Comparison of ENCODE assay signal across 37 mouse cellular contexts in the genomic region with DNA sequence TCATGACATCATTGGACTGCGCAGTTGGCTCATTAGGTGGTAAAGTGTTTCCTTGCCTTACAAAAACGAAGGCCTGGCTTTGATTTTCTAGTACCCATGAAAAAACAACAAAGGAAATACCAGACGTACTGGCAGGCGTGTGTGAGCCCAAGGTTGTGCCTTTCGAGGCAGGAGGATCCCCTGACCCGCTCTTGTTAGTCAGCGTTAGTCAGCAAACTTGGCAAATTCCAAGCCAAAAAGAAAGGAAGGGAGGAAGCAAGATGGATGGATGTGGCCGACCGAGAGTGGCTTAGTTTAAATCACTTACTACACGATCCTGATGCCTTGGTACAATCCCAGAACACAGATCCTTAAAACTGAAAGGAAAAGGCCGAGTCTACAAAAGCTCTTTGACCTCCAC. TPM values are rescaled to one million over a fixed set of nuclear protein-coding genes. Genes with fewer than 3 reads are reported as not detected.
DNase-seq lines count a peak whose midpoint lies in the region; ATAC-seq and TF ChIP-seq lines count a peak whose summit lies in the region.
"Had no signal": no experiment of that assay in that cellular context is flagged by ENCODE, and none has a peak within 500 bp of the region (broad histone marks: within the 10 kb centered on the region; RNA-seq: fewer than 3 reads in every experiment).

No protein-coding gene starts in this region.

- no peak overlapping the region for H3K27ac ChIP-seq in midbrain, postnatal 0 days (ENCODE audit: low read depth, low read length)
- H3K27ac ChIP-seq: embryonic facial prominence, embryonic 15.5 days; forebrain, embryonic 10.5 days; gastrocnemius, adult 2 months; heart, adult 2 months; hindbrain, embryonic 14.5 days; limb, embryonic 15.5 days; liver, embryonic 14.5 days; macrophage; midbrain, embryonic 13.5 days; stomach, embryonic 15.5 days had no signal

- no peak overlapping the region for H3K4me2 ChIP-seq in midbrain, postnatal 0 days (ENCODE audit: low read depth, low read length, poor library complexity, severe bottlenecking)
- H3K4me2 ChIP-seq: embryonic facial prominence, embryonic 15.5 days; heart, embryonic 12.5 days; hindbrain, embryonic 14.5 days; limb, embryonic 15.5 days; midbrain, embryonic 13.5 days; stomach, embryonic 15.5 days had no signal

- TF ChIP-seq CTCF in midbrain, postnatal 0 days (IDR thresholded peaks at IDR 0.05) = no peak

- no peak for ATAC-seq in midbrain, postnatal 0 days (ENCODE audit: low FRiP score)
- ATAC-seq: forebrain, embryonic 16.5 days; midbrain, embryonic 13.5 days had no signal

- WGBS in midbrain, postnatal 0 days = 89% methylated on average over 11 of the region's 11 CpGs

- H3K9ac ChIP-seq in midbrain, postnatal 0 days (replicated peaks; ENCODE audit: low read length, poor library complexity, severe bottlenecking) = no peak overlapping the region
- H3K9ac ChIP-seq: embryonic facial prominence, embryonic 15.5 days; heart, embryonic 12.5 days; hindbrain, embryonic 14.5 days; limb, embryonic 15.5 days; liver, embryonic 14.5 days; midbrain, embryonic 13.5 days; stomach, embryonic 15.5 days had no signal

- peak; percentile 98 for DNase-seq in 3T3-L1 (ENCODE audit: low read depth, low spot score)
- peak; percentile 89 for DNase-seq in NIH3T3 (ENCODE audit: low read depth)
- peak; percentile 61 for DNase-seq in adrenal gland, postnatal 10 days
- DNase-seq in fibroblast of lung, adult 2 months (ENCODE audit: low read depth) = peak; percentile 67
- no peak for DNase-seq in midbrain, postnatal 0 days (ENCODE audit: low spot score)
- no peak for DNase-seq in urinary bladder, adult 2 months (ENCODE audit: low spot score)
- no peak for DNase-seq in kidney, postnatal 10 days
- DNase-seq: cerebellum, adult 11 months; cerebellum, adult 9-11 months; gastrocnemius, adult 2 months; gastrocnemius, postnatal 36 days; heart, adult 2 months; heart, postnatal 4 days; kidney, adult 11 months; kidney, postnatal 36 days; lung, adult 2 months; lung, postnatal 10 days; right cerebral cortex, postnatal 25 days had no signal

- H3K36me3 ChIP-seq in midbrain, postnatal 0 days (ENCODE audit: insufficient read depth, low read length) = peaks cover 32% of the 10 kb centered on the region

- no peaks in the 10 kb centered on the region for H3K9me3 ChIP-seq in midbrain, postnatal 0 days (ENCODE audit: low read length)
- H3K9me3 ChIP-seq: embryonic facial prominence, embryonic 15.5 days; forebrain, embryonic 10.5 days; heart, embryonic 12.5 days; limb, embryonic 15.5 days; midbrain, embryonic 13.5 days; stomach, embryonic 15.5 days had no signal

- H3K4me3 ChIP-seq in midbrain, postnatal 0 days (ENCODE audit: low read depth, low read length) = no peak overlapping the region
- H3K4me3 ChIP-seq: embryonic facial prominence, embryonic 15.5 days; forebrain, embryonic 10.5 days; gastrocnemius, adult 2 months; heart, adult 2 months; heart, embryonic 12.5 days; limb, embryonic 15.5 days; midbrain, embryonic 13.5 days; stomach, embryonic 15.5 days had no signal

- no peaks in the 10 kb centered on the region for H3K4me1 ChIP-seq in midbrain, postnatal 0 days (ENCODE audit: insufficient read depth, low read length)
- H3K4me1 ChIP-seq: embryonic facial prominence, embryonic 15.5 days; forebrain, embryonic 10.5 days; heart, embryonic 12.5 days; limb, embryonic 15.5 days; midbrain, embryonic 13.5 days; stomach, embryonic 15.5 days had no signal

- no peaks in the 10 kb centered on the region for H3K27me3 ChIP-seq in midbrain, postnatal 0 days (ENCODE audit: insufficient read depth, low read length)
- H3K27me3 ChIP-seq: embryonic facial prominence, embryonic 15.5 days; heart, embryonic 12.5 days; limb, embryonic 15.5 days; midbrain, embryonic 13.5 days; stomach, embryonic 15.5 days had no signal

RNA-seq across cellular contexts. Expression of gene Ppat, which starts 11.2 kb away (rescaled TPM):
- total RNA-seq in adrenal gland, postnatal 10 days (2021) = 10 to 100 TPM; 22.4 to 27.0 TPM
- total RNA-seq in midbrain, postnatal 0 days (2014; rRNA removed) = 10.7 and 14.0 TPM in 2 replicates
- 7.8 and 8.2 TPM in 2 replicates for polyA plus RNA-seq in midbrain, postnatal 0 days (2015; fragmentation: Nextera tagmentation; extraction: Ambion mirVana)
- 9.6 and 10.0 TPM in 2 replicates for polyA plus RNA-seq in urinary bladder, adult 2 months (2012; rRNA removed)

RNA-seq across cellular contexts. Expression of gene Paics, which starts 11.4 kb away (rescaled TPM):
- 100 to 1,000 TPM; 193 to 202 TPM for total RNA-seq in adrenal gland, postnatal 10 days (2021)
- total RNA-seq in midbrain, postnatal 0 days (2014; rRNA removed) = 96.6 and 116 TPM in 2 replicates
- 137 and 144 TPM in 2 replicates for polyA plus RNA-seq in midbrain, postnatal 0 days (2015; fragmentation: Nextera tagmentation; extraction: Ambion mirVana)
- polyA plus RNA-seq in urinary bladder, adult 2 months (2012; rRNA removed) = 101 and 105 TPM in 2 replicates

RNA-seq across cellular contexts. Expression of gene Srp72, which starts 11.9 kb away (rescaled TPM):
- 100 to 1,000 TPM; 128 to 131 TPM for total RNA-seq in adrenal gland, postnatal 10 days (2021)
- total RNA-seq in midbrain, postnatal 0 days (2014; rRNA removed) = 69.8 and 80.3 TPM in 2 replicates
- 74.3 and 76.7 TPM in 2 replicates for polyA plus RNA-seq in midbrain, postnatal 0 days (2015; fragmentation: Nextera tagmentation; extraction: Ambion mirVana)
- 68.7 and 68.9 TPM in 2 replicates for polyA plus RNA-seq in urinary bladder, adult 2 months (2012; rRNA removed)

RNA-seq across cellular contexts. Expression of gene Arl9, which starts 41.3 kb away (rescaled TPM):
- under 1 TPM in 1 of 2 experiments, not detected in 1; 0.73 TPM for total RNA-seq in adrenal gland, postnatal 10 days (2021)
- total RNA-seq in midbrain, postnatal 0 days (2014; rRNA removed) = not detected in 2 replicates
- polyA plus RNA-seq in midbrain, postnatal 0 days (2015; fragmentation: Nextera tagmentation; extraction: Ambion mirVana) = not detected in 2 replicates
- polyA plus RNA-seq in urinary bladder, adult 2 months (2012; rRNA removed) = 0.25 and 0.28 TPM in 2 replicates
- total RNA-seq: gastrocnemius, adult 2 months; gastrocnemius, postnatal 36 days; heart, adult 2 months; heart, postnatal 4 days; layer of hippocampus, postnatal 25 days; left cerebral cortex, adult 8-10 months; left cerebral cortex, postnatal 36 days; megakaryocyte-erythroid progenitor cell, adult 5-6 weeks; monocyte, adult 5-6 weeks had no signal
- polyA plus RNA-seq: embryonic facial prominence, embryonic 15.5 days; forebrain, embryonic 10.5 days; forebrain, embryonic 16.5 days; heart, adult 2 months; heart, embryonic 12.5 days; heart, postnatal 0 days; hindbrain, embryonic 14.5 days; kidney, embryonic 14.5 days; limb, embryonic 15.5 days; lung, adult 2 months; macrophage; midbrain, embryonic 13.5 days had no signal

RNA-seq across cellular contexts. Expression of gene Thegl, which starts 53.3 kb away (rescaled TPM):
- total RNA-seq in adrenal gland, postnatal 10 days (2021) = not detected
- total RNA-seq in midbrain, postnatal 0 days (2014; rRNA removed) = 0.38 TPM in 1 of 2 replicates, not detected in the other
- polyA plus RNA-seq in midbrain, postnatal 0 days (2015; fragmentation: Nextera tagmentation; extraction: Ambion mirVana) = 0.52 and 1.0 TPM in 2 replicates
- not detected in 2 replicates for polyA plus RNA-seq in urinary bladder, adult 2 months (2012; rRNA removed)
- total RNA-seq: gastrocnemius, adult 2 months; gastrocnemius, postnatal 36 days; heart, adult 2 months; heart, postnatal 4 days; MEL; monocyte, adult 5-6 weeks; neutrophil, adult 5-6 weeks had no signal
- polyA plus RNA-seq: heart, embryonic 12.5 days; heart, postnatal 0 days; kidney, embryonic 14.5 days; macrophage had no signal

Comparison
In these comparisons a context has a peak if more than half of its experiments do, and no peak if none do; other contexts are left out.
1. DNase-seq: peak in 3T3-L1 (single experiment), NIH3T3 (single experiment), adrenal gland, postnatal 10 days (single experiment) and fibroblast of lung, adult 2 months (single experiment); none in midbrain, postnatal 0 days (single experiment), urinary bladder, adult 2 months (single experiment) and kidney, postnatal 10 days (single experiment).